Mouse (Mus musculus): Measurements from ENCODE around the gene Slco3a1.

- TF ChIP-seq CTCF (IDR thresholded peaks at IDR 0.05; ENCODE audit: low read depth, low read length) (no peak), TAL1 (conservative IDR thresholded peaks at IDR 0.05; ENCODE audit: low read depth, low read length) (no peak), GATA1 (IDR thresholded peaks at IDR 0.05; ENCODE audit: borderline replicate concordance, low read length) (no peak)
Observed at GRCm38 (mm10) chr7:74413738-74414716, 140.6 kb downstream of the Slco3a1 start.
